Mouse (Mus musculus) liver, embryonic 14.5 days (tissue): ENCODE data around the gene Pigk.

Experiments
- CTCF ChIP-seq: IDR thresholded peaks from 2 replicates; pipeline ENCODE4 v1.5.1; 2016; ENCODE audit warnings: antibody characterized with exemption, low read depth, control low read depth
- EP300 ChIP-seq: IDR thresholded peaks from 2 replicates; pipeline ENCODE4 v1.6.1; 2016; ENCODE audit warnings: antibody characterized with exemption, low read depth

GRCm38 (mm10) chr3:152933737-152934136, 219.8 kb downstream of the Pigk start:
- TF ChIP-seq CTCF: no peak
- no peak for TF ChIP-seq EP300
